29 mouse cellular contexts compared by ENCODE assay signal in the genomic region with DNA sequence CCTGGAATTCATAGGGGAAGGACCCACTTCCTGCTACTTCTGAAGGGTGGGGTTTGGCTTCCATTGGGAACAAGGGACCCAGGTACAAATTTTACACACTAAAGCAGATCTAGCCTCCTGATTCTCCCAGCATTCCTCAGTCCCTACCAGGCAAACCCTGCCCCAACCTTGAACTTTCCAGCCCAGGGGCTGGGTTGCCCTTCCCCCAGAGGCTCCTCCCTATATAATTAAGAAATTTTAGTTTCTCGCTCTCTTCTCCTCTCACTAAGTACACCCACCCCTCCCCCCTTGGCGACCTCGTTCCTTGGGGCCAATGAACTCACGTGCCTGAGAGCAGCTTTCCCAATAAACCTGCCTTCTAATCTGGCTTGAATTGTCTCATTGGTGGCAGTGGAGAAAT. TPM values are rescaled to one million over a fixed set of nuclear protein-coding genes. Genes with fewer than 3 reads are reported as not detected.
DNase-seq lines count a peak whose midpoint lies in the region; ATAC-seq and TF ChIP-seq lines count a peak whose summit lies in the region.
"Had no signal": no experiment of that assay in that cellular context is flagged by ENCODE, and none has a peak within 500 bp of the region (broad histone marks: within the 10 kb centered on the region; RNA-seq: fewer than 3 reads in every experiment).

No protein-coding gene starts in this region.

- 0 out of 2 replicates have a peak overlapping the region, but pooled peaks have one; percentile 49 for H3K4me3 ChIP-seq in E14TG2a.4 (replicated peaks; ENCODE audit: low read length)
- H3K4me3 ChIP-seq in ES-Bruce4 (ENCODE audit: low read depth, low read length) = no peak overlapping the region
- no peak overlapping the region for H3K4me3 ChIP-seq in thymus, adult 2 months (ENCODE audit: control insufficient read depth, insufficient read depth, low read length)
- H3K4me3 ChIP-seq in forebrain, embryonic 11.5 days (ENCODE audit: low read depth, low read length) = no peak overlapping the region
- H3K4me3 ChIP-seq: embryonic facial prominence, embryonic 10.5 days; embryonic facial prominence, embryonic 13.5 days; erythroblast, embryonic 14.5 days; forebrain, embryonic 13.5 days; gastrocnemius, adult 2 months; heart, adult 2 months; hindbrain, embryonic 12.5 days; hindbrain, embryonic 15.5 days had no signal

- H3K4me1 ChIP-seq in E14TG2a.4 (replicated peaks; ENCODE audit: low read depth, low read length) (peaks cover 67% of the 10 kb centered on the region), ES-Bruce4 (ENCODE audit: control insufficient read depth, insufficient read depth, low read length) (peaks cover 16% of the 10 kb centered on the region)
- no peaks in the 10 kb centered on the region; the same call in 1 of the 2 replicates for H3K4me1 ChIP-seq in thymus, adult 2 months (replicated peaks; ENCODE audit: control insufficient read depth, insufficient read depth, low read length)
- H3K4me1 ChIP-seq in forebrain, embryonic 11.5 days (replicated peaks; ENCODE audit: control insufficient read depth, insufficient read depth, low read length) = peaks cover 5% of the 10 kb centered on the region; the same call in 1 of the 2 replicates
- H3K4me1 ChIP-seq: embryonic facial prominence, embryonic 13.5 days; hindbrain, embryonic 15.5 days had no signal

- ATAC-seq in forebrain, embryonic 11.5 days (replicated peaks; ENCODE audit: low FRiP score) = no peak
- ATAC-seq: activated CD4-positive, CD25-positive, alpha-beta regulatory T cell, adult 4 months; CD4-positive, CD25-positive, alpha-beta regulatory T cell, adult 4 months; forebrain, embryonic 13.5 days; intestine, postnatal 0 days had no signal

- DNase-seq in R1 (ENCODE audit: low read depth, low spot score) = peak; percentile 99
- DNase-seq in retina, embryonic 14.5 days (ENCODE audit: low spot score) = peak; percentile 16
- no peak for DNase-seq in right cerebral cortex, postnatal 4 days
- no peak for DNase-seq in thymus, adult 2 months
- DNase-seq in forebrain, embryonic 11.5 days (ENCODE audit: low spot score) = no peak
- DNase-seq: adrenal gland, postnatal 10 days; cerebellum, adult 11 months; cerebellum, adult 2 months; cerebellum, adult 9-11 months; cerebellum, postnatal 36 days; embryo, embryonic 11 days; gastrocnemius, adult 2 months; gastrocnemius, postnatal 25 days; heart, adult 2 months; kidney, adult 2 months had no signal

- TF ChIP-seq CTCF in E14TG2a.4 (conservative IDR thresholded peaks at IDR 0.05; ENCODE audit: low read length) = no peak
- no peak for TF ChIP-seq CTCF in ES-Bruce4 (IDR thresholded peaks at IDR 0.05; ENCODE audit: low read depth, low read length)
- no peak for TF ChIP-seq CTCF in thymus, adult 2 months (IDR thresholded peaks at IDR 0.05; ENCODE audit: borderline replicate concordance, control insufficient read depth, extremely low read depth, insufficient read depth, low read length, poor library complexity)

- 88% methylated on average over 4 of the region's 4 CpGs for WGBS in thymus, adult 2 months
- WGBS in forebrain, embryonic 11.5 days = 31% methylated on average over 4 of the region's 4 CpGs

- H3K9me3 ChIP-seq in E14TG2a.4 (ENCODE audit: low read length) (no peaks in the 10 kb centered on the region), ES-Bruce4 (replicated peaks; ENCODE audit: control insufficient read depth, insufficient read depth, low read length, poor library complexity, severe bottlenecking) (no peaks in the 10 kb centered on the region)
- H3K9me3 ChIP-seq in forebrain, embryonic 11.5 days (ENCODE audit: control insufficient read depth, low read length) = no peaks in the 10 kb centered on the region
- H3K9me3 ChIP-seq: embryonic facial prominence, embryonic 10.5 days; embryonic facial prominence, embryonic 13.5 days; forebrain, embryonic 13.5 days; hindbrain, embryonic 12.5 days; hindbrain, embryonic 15.5 days had no signal

- H3K4me2 ChIP-seq in forebrain, embryonic 11.5 days (ENCODE audit: low read depth, low read length, severe bottlenecking) = no peak overlapping the region
- H3K4me2 ChIP-seq: embryonic facial prominence, embryonic 13.5 days; forebrain, embryonic 13.5 days; heart, embryonic 11.5 days; hindbrain, embryonic 12.5 days; hindbrain, embryonic 15.5 days had no signal

- peak overlapping the region; percentile 99 for H3K27ac ChIP-seq in ES-Bruce4 (ENCODE audit: insufficient read depth, low read length)
- H3K27ac ChIP-seq in thymus, adult 2 months (ENCODE audit: control insufficient read depth, insufficient read depth, low read length) = no peak overlapping the region
- H3K27ac ChIP-seq in forebrain, embryonic 11.5 days (ENCODE audit: low read depth, low read length) = no peak overlapping the region
- H3K27ac ChIP-seq: embryonic facial prominence, embryonic 10.5 days; embryonic facial prominence, embryonic 13.5 days; forebrain, embryonic 13.5 days; gastrocnemius, adult 2 months; heart, adult 2 months; hindbrain, embryonic 12.5 days; hindbrain, embryonic 15.5 days had no signal

- no peaks in the 10 kb centered on the region for H3K36me3 ChIP-seq in E14TG2a.4 (ENCODE audit: insufficient read depth, low read length)
- H3K36me3 ChIP-seq in ES-Bruce4 (ENCODE audit: control insufficient read depth, insufficient read depth, low read length, poor library complexity, severe bottlenecking) = no peaks in the 10 kb centered on the region
- no peaks in the 10 kb centered on the region for H3K36me3 ChIP-seq in thymus, adult 2 months (ENCODE audit: control insufficient read depth, insufficient read depth, low read length)
- no peaks in the 10 kb centered on the region for H3K36me3 ChIP-seq in forebrain, embryonic 11.5 days (ENCODE audit: control insufficient read depth, insufficient read depth, low read length)
- H3K36me3 ChIP-seq: embryonic facial prominence, embryonic 10.5 days; embryonic facial prominence, embryonic 13.5 days; hindbrain, embryonic 12.5 days; hindbrain, embryonic 15.5 days had no signal

- peak overlapping the region; percentile 64 for H3K9ac ChIP-seq in ES-Bruce4 (ENCODE audit: low read depth, poor library complexity, severe bottlenecking)
- no peak overlapping the region for H3K9ac ChIP-seq in forebrain, embryonic 11.5 days (ENCODE audit: low read length)
- H3K9ac ChIP-seq: embryonic facial prominence, embryonic 13.5 days; forebrain, embryonic 13.5 days; forebrain, postnatal 0 days; hindbrain, embryonic 12.5 days; hindbrain, embryonic 15.5 days had no signal

- no peaks in the 10 kb centered on the region for H3K27me3 ChIP-seq in E14TG2a.4 (ENCODE audit: insufficient read depth, low read length)
- H3K27me3 ChIP-seq in ES-Bruce4 (ENCODE audit: control insufficient read depth, insufficient read depth, low read length, poor library complexity, severe bottlenecking) = no peaks in the 10 kb centered on the region
- no peaks in the 10 kb centered on the region for H3K27me3 ChIP-seq in thymus, adult 2 months (ENCODE audit: control insufficient read depth, insufficient read depth, low read length)
- H3K27me3 ChIP-seq in forebrain, embryonic 11.5 days (ENCODE audit: control insufficient read depth, insufficient read depth, low read length) = no peaks in the 10 kb centered on the region; the same call in 1 of the 2 replicates
- H3K27me3 ChIP-seq: embryonic facial prominence, embryonic 13.5 days; forebrain, embryonic 13.5 days; hindbrain, embryonic 12.5 days; hindbrain, embryonic 15.5 days had no signal

- TF ChIP-seq EP300 in ES-Bruce4 (IDR thresholded peaks at IDR 0.05; ENCODE audit: insufficient read depth, low read depth, low read length) = peak; percentile 99

- no peak for TF ChIP-seq POLR2A in ES-Bruce4 (IDR thresholded peaks at IDR 0.05; ENCODE audit: insufficient read depth, low read length)
- no peak for TF ChIP-seq POLR2A in thymus, adult 2 months (IDR thresholded peaks at IDR 0.05; ENCODE audit: control insufficient read depth, extremely low read depth, insufficient read depth, low read length, poor library complexity)

RNA-seq across cellular contexts. Expression of gene Tmem131, which starts 40.3 kb away (rescaled TPM):
- 77.1 and 77.7 TPM in 2 replicates for polyA plus RNA-seq in ES-Bruce4 (2011; ENCODE audit: insufficient read depth, insufficient read length, low read depth, missing spikeins)
- polyA plus RNA-seq in thymus, adult 2 months (2012; rRNA removed) = 51.1 and 62.0 TPM in 2 replicates
- 21.2 and 23.3 TPM in 2 replicates for polyA plus RNA-seq in forebrain, embryonic 11.5 days (2014; fragmentation: Nextera tagmentation; extraction: Ambion mirVana)

RNA-seq across cellular contexts. Expression of gene Vwa3b, which starts 42.6 kb away (rescaled TPM):
- polyA plus RNA-seq in ES-Bruce4 (2011; ENCODE audit: insufficient read depth, insufficient read length, low read depth, missing spikeins) = 10.8 and 12.6 TPM in 2 replicates
- 0.13 and 0.14 TPM in 2 replicates for polyA plus RNA-seq in thymus, adult 2 months (2012; rRNA removed)
- 0.28 TPM in 1 of 2 replicates, not detected in the other for polyA plus RNA-seq in forebrain, embryonic 11.5 days (2014; fragmentation: Nextera tagmentation; extraction: Ambion mirVana)
- polyA plus RNA-seq: C2C12; erythroblast, embryonic 14.5 days; heart, embryonic 11.5 days had no signal

Comparison
In these comparisons a context has a peak if more than half of its experiments do, and no peak if none do; other contexts are left out.
1. DNase-seq: peak in R1 (single experiment) and retina, embryonic 14.5 days (single experiment); none in right cerebral cortex, postnatal 4 days (single experiment), thymus, adult 2 months (single experiment) and forebrain, embryonic 11.5 days (single experiment).